Mouse (Mus musculus) ES-Bruce4 (cell line): Measurements from ENCODE around the gene Brcc3. TPM values are rescaled to one million over a fixed set of nuclear protein-coding genes. Genes with fewer than 3 reads are reported as not detected.

Experiments used
- H3K27ac ChIP-seq: 2 replicates; pipeline ENCODE4 v1.5.1; 2012; ENCODE audit warnings: low read length, inconsistent platforms; ENCODE audit not compliant: insufficient read depth
- H3K27me3 ChIP-seq: 2 replicates; pipeline ENCODE4 v1.6.1; 2012; ENCODE audit warnings: mild to moderate bottlenecking, low read length, inconsistent platforms; ENCODE audit not compliant: control insufficient read depth, poor library complexity, insufficient read depth, severe bottlenecking
- H3K36me3 ChIP-seq: 2 replicates; pipeline ENCODE4 v1.6.1; 2012; ENCODE audit warnings: inconsistent platforms, mild to moderate bottlenecking, low read length, moderate library complexity; ENCODE audit not compliant: control insufficient read depth, poor library complexity, insufficient read depth, severe bottlenecking
- H3K4me1 ChIP-seq: one replicate; pipeline ENCODE4 v1.8.1; 2011; ENCODE audit warnings: low read length; ENCODE audit not compliant: control insufficient read depth, insufficient read depth
- H3K4me3 ChIP-seq: 2 replicates; pipeline ENCODE4 v1.5.1; 2011; ENCODE audit warnings: low read depth, mild to moderate bottlenecking, low read length
- H3K9ac ChIP-seq: 2 replicates; pipeline ENCODE4 v1.6.1; 2012; ENCODE audit warnings: low read depth, mild to moderate bottlenecking, inconsistent platforms; ENCODE audit not compliant: poor library complexity, severe bottlenecking
- H3K9me3 ChIP-seq: replicated peaks from 2 replicates; pipeline ENCODE4 v1.6.1; 2012; ENCODE audit warnings: mild to moderate bottlenecking, low read length, inconsistent platforms; ENCODE audit not compliant: control insufficient read depth, poor library complexity, insufficient read depth, severe bottlenecking
- CTCF ChIP-seq: IDR thresholded peaks from one replicate; pipeline ENCODE4 v1.8.1; 2011; ENCODE audit warnings: low read depth, low read length
- EP300 ChIP-seq: IDR thresholded peaks from 2 replicates; pipeline ENCODE4 v1.6.1; 2011; ENCODE audit warnings: low read depth, low read length; ENCODE audit not compliant: insufficient read depth
- POLR2A ChIP-seq: IDR thresholded peaks from one replicate; pipeline ENCODE4 v1.8.1; 2011; ENCODE audit warnings: low read length; ENCODE audit not compliant: insufficient read depth
- polyA plus RNA-seq: library from polyadenylated mRNA; stranded (reverse); fragments of >200 nt; gene quantifications from 2 replicates; pipeline ENCODE4 v1.2.4, GENCODE M21; 2011; ENCODE audit warnings: low read depth; ENCODE audit not compliant: missing spikeins, insufficient read depth, insufficient read length

Gene Brcc3
- 39.6 and 42.4 TPM in 2 replicates for polyA plus RNA-seq

DNA sequence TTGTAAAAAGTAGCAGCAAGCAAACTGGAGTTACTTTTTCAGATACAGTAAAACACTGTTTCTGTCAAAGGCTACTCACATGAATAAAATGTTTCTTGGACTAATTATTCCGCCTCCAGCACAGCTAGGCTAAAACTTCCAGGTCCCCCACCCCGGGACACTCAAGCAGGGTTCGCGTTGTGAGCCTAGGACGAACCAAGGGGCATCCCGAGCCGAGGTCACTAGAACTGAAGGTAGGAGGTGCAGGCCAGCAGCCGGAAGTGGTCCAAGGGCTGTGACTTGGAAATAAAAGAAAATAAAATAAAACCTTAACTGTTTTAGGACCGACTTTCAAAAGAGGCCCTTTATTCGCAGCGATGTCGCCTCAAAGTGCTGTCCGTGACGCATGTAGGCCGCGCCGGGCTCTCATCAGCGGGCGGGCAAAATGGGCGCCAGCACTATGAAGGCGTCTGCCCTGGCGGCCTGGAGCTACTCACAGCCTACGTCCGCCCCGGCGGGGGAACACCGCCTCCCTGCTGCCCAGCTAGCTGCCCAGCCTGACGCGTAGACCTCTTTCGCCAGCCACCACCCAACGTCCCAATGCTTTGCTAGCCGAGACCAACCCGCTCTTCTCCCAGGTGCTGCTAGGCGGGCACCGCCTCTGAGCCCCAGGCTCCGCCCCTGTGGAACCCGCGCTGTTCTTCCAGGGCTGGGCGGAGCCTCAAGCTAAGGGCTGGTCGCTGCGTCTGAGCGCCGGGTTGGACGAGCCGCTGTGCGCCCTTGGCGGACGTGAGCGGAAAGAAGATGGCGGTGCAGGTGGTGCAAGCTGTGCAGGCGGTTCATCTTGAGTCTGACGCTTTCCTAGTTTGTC is at the start of gene Brcc3, which contains the start of the genes Cmc4 and Mtcp1:
Gene Brcc3 (plus strand): TSS at position 693 of the 850 bp plus-strand sequence.
Gene Cmc4 (minus strand): TSS at position 649 of the 850 bp plus-strand sequence.
Gene Mtcp1 (minus strand): TSS at position 653 of the 850 bp plus-strand sequence.
- no peaks in the 10 kb centered on the region for H3K9me3 ChIP-seq
- TF ChIP-seq POLR2A (peak; percentile 81), EP300 (no peak)
- H3K27me3 ChIP-seq = no peaks in the 10 kb centered on the region
- no peaks in the 10 kb centered on the region for H3K4me1 ChIP-seq
- peak within 1 kb of the TSS; percentile 67 for H3K9ac ChIP-seq
- peak within 1 kb of the TSS; percentile 90 for H3K4me3 ChIP-seq
- no peak within 1 kb of the TSS; the same call in 1 of the 2 replicates for H3K27ac ChIP-seq
- H3K36me3 ChIP-seq = no peaks in the 10 kb centered on the region

DNA sequence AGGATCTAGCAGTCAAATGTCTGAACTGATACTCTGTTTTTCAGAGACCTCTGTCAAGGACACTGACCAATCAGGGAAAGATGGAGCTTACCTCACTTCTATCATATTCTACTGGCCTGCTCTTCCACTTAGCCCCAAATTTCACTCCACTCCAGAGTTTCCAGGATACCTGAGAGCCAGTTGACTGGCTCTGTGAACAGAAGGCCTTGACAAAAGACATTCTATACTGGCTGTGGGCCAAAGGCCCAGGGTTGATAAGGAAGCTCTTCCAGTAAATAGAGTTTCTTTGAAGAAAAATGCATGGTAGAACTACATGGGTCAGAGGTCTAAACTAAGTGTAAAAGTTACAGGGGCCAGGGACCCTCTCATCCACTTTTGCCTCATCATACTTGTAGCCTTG is 46.2 kb upstream of the Brcc3 start:
- no peak overlapping the region for H3K9ac ChIP-seq
- no peaks in the 10 kb centered on the region for H3K27me3 ChIP-seq
- TF ChIP-seq POLR2A (no peak), CTCF (no peak), EP300 (no peak)
- H3K4me1 ChIP-seq = no peaks in the 10 kb centered on the region
- no peaks in the 10 kb centered on the region for H3K36me3 ChIP-seq
- no peaks in the 10 kb centered on the region for H3K9me3 ChIP-seq
- H3K4me3 ChIP-seq = no peak overlapping the region
- no peak overlapping the region for H3K27ac ChIP-seq

DNA sequence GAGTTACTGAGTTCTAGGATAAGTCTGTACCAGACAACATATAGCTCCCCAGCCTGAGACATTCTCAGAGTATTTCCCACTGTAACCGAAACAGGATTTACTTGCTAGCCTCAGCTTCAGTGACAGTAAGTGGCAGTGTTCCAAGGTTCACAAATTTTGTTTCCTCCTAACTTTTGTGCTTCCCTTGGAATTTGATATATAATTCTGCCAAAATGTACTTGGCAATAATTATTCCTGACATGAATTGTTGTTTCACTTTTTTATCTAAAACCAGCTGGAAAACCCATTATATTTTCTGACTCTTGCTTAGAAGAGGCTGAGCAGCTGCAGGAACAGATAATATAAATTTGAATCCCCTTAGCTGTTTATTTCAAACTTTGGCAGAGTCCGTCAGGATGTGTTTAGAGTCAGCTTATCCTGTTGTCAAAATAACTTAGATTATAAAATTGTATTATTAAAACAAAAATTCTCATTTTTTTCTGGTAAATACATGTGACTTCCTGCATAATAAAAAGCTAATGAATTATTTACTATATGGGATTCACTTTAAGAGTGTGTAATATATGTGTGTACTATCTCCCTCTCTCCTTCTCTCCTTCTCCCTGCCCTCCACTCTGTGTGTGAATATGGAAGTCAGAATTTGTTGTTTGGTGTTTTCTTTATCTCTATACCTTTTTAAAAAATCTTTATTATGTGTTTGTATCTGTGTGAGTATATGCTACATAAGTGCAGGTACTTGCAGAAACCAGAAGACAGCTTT is 43.6 kb upstream of the Brcc3 start:
- Histone ChIP-seq H3K27ac (no peak overlapping the region), H3K27me3 (no peaks in the 10 kb centered on the region), H3K9me3 (no peaks in the 10 kb centered on the region), H3K4me1 (no peaks in the 10 kb centered on the region), H3K36me3 (no peaks in the 10 kb centered on the region), H3K4me3 (no peak overlapping the region), H3K9ac (no peak overlapping the region)
- TF ChIP-seq POLR2A (no peak), EP300 (no peak), CTCF (no peak)

DNA sequence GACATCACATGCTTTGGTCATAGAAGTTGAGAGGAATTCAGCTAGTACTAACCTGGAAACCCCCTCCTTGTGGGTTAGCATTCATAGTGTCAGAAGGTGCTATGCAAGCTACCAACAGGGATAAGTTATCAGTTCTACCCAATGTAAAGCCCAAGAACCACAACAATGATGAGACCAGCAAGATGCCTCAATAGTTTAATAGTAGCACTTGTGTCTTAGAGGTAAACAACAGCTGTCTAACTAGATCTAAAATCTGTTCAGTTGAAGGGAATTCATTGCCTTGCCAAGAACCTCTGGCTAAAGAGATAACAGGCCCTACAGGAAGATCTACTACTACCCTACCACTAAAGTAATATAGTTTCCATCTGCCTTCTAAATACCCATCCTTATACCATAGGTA is 39.6 kb upstream of the Brcc3 start:
- Histone ChIP-seq H3K9ac (no peak overlapping the region), H3K27ac (no peak overlapping the region), H3K4me3 (no peak overlapping the region), H3K4me1 (no peaks in the 10 kb centered on the region), H3K36me3 (no peaks in the 10 kb centered on the region), H3K9me3 (no peaks in the 10 kb centered on the region), H3K27me3 (no peaks in the 10 kb centered on the region)
- TF ChIP-seq CTCF (no peak), POLR2A (no peak), EP300 (no peak)

DNA sequence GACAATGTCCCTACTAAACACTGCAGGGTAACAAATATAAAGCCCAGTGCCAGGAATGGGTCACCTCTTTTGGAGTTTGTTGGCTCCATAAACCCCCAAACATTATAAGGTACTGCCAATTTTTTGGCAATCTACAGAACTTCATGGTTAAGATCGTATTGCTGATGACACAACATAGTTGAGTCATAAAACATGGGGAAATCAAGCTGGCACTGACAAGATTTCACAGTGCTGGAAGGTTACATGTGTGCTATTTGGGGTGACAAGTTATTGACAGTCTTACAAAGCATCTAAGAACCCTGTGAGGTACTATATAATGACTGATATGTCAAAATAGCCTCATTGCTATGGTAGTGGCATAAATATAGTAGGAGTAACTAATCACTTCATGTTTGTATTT is 35.3 kb upstream of the Brcc3 start:
- H3K27me3 ChIP-seq = no peaks in the 10 kb centered on the region
- H3K4me3 ChIP-seq = no peak overlapping the region
- no peak overlapping the region for H3K27ac ChIP-seq
- H3K4me1 ChIP-seq = no peaks in the 10 kb centered on the region
- TF ChIP-seq CTCF (no peak), EP300 (no peak), POLR2A (no peak)
- H3K9me3 ChIP-seq = no peaks in the 10 kb centered on the region
- H3K36me3 ChIP-seq = no peaks in the 10 kb centered on the region
- no peak overlapping the region for H3K9ac ChIP-seq
